Mouse (Mus musculus) G1E (cell line): ENCODE data around the gene Wasf1.

ENCODE experiments used
- CTCF ChIP-seq: IDR thresholded peaks from 2 replicates; pipeline ENCODE4 v1.5.1; 2012; ENCODE audit warnings: low read depth, low read length, inconsistent platforms, mixed read lengths
- GATA1 ChIP-seq: IDR thresholded peaks from 2 replicates; pipeline ENCODE4 v1.6.1; 2012; ENCODE audit warnings: borderline replicate concordance, low read length, inconsistent platforms, mixed read lengths
- GATA2 ChIP-seq: IDR thresholded peaks from 2 replicates; pipeline ENCODE4 v1.6.1; 2012; ENCODE audit warnings: low read depth, low read length, inconsistent platforms, borderline replicate concordance
- POLR2AphosphoS5 ChIP-seq: IDR thresholded peaks from 2 replicates; pipeline ENCODE4 v1.6.1; 2012; ENCODE audit warnings: low read depth, low read length, inconsistent platforms; ENCODE audit not compliant: insufficient replicate concordance
- TAL1 ChIP-seq: conservative IDR thresholded peaks from 2 replicates; pipeline ENCODE4 v1.6.1; 2012; ENCODE audit warnings: low read depth, low read length, inconsistent platforms, mixed read lengths

- TF ChIP-seq CTCF (no peak), TAL1 (no peak), GATA1 (no peak), GATA2 (no peak), POLR2AphosphoS5 (no peak)
Observed at GRCm38 (mm10) chr10:40884279-40884806, 1.1 kb downstream of the Wasf1 start.
